ENCODE assay signal across 21 mouse cellular contexts in genomic region chr3:98108866-98109265, GRCm38 (mm10). TPM values are rescaled to one million over a fixed set of nuclear protein-coding genes. Genes with fewer than 3 reads are reported as not detected.
DNase-seq lines count a peak whose midpoint lies in the region; ATAC-seq and TF ChIP-seq lines count a peak whose summit lies in the region.
"Had no signal": no experiment of that assay in that cellular context is flagged by ENCODE, and none has a peak within 500 bp of the region (broad histone marks: within the 10 kb centered on the region; RNA-seq: fewer than 3 reads in every experiment).

No protein-coding gene starts in this region.

- peaks cover 83% of the 10 kb centered on the region for H3K36me3 ChIP-seq in limb, embryonic 12.5 days
- H3K36me3 ChIP-seq in limb, embryonic 10.5 days, result peaks cover 93% of the 10 kb centered on the region
- peaks cover 15% of the 10 kb centered on the region for H3K36me3 ChIP-seq in liver, embryonic 14.5 days (replicated peaks; ENCODE audit: control insufficient read depth, insufficient read depth, low read depth)
- 0 out of 2 replicates have a peak, but pooled peaks cover 4% of the 10 kb centered on the region for H3K36me3 ChIP-seq in hindbrain, embryonic 13.5 days

- H3K4me1 ChIP-seq in limb, embryonic 12.5 days (replicated peaks), result peaks cover 40% of the 10 kb centered on the region
- H3K4me1 ChIP-seq in limb, embryonic 10.5 days, result peaks cover 19% of the 10 kb centered on the region; the same call in 1 of the 2 replicates
- peaks cover 0 to 5% of the 10 kb centered on the region in 2 experiments; a peak in 1 of 4 replicates for H3K4me1 ChIP-seq in liver, embryonic 14.5 days (replicated peaks; ENCODE audit: control insufficient read depth in 2 of 2, insufficient read depth in 2 of 2, low read length in 1 of 2)
- H3K4me1 ChIP-seq in hindbrain, embryonic 13.5 days (replicated peaks), result peaks cover 34% of the 10 kb centered on the region

- no peak for TF ChIP-seq EP300 in liver, embryonic 14.5 days (IDR thresholded peaks at IDR 0.05; ENCODE audit: low read depth)

- no peaks in the 10 kb centered on the region for H3K27me3 ChIP-seq in limb, embryonic 12.5 days
- H3K27me3 ChIP-seq in limb, embryonic 10.5 days (ENCODE audit: low read depth, poor library complexity, severe bottlenecking), result no peaks in the 10 kb centered on the region
- no peaks in the 10 kb centered on the region for H3K27me3 ChIP-seq in liver, embryonic 14.5 days (ENCODE audit: control insufficient read depth, insufficient read depth, low read length)
- H3K27me3 ChIP-seq in hindbrain, embryonic 13.5 days, result no peaks in the 10 kb centered on the region

- no peak overlapping the region for H3K9ac ChIP-seq in limb, embryonic 12.5 days (replicated peaks)
- H3K9ac ChIP-seq in liver, embryonic 14.5 days (replicated peaks), result no peak overlapping the region
- H3K9ac ChIP-seq in hindbrain, embryonic 13.5 days, result no peak overlapping the region

- DNase-seq in limb, embryonic 10.5 days (ENCODE audit: low spot score), result no peak
- DNase-seq in lung, postnatal 36 days, result peak; percentile 38
- DNase-seq in lung, postnatal 4 days, result no peak
- peak in 1 of 3 experiments; percentile 15 for DNase-seq in liver, embryonic 14.5 days (ENCODE audit: low read depth in 3 of 3, low spot score in 3 of 3)
- no peak for DNase-seq in thymus, postnatal 0 days (ENCODE audit: low spot score)
- DNase-seq: adrenal gland, adult 2 months; cerebellum, adult 2 months; gastrocnemius, postnatal 25 days; heart, adult 2 months; heart, postnatal 36 days; kidney, postnatal 10 days; right cerebral cortex, postnatal 4 days had no signal

- peak overlapping the region; percentile 8; the same call in 1 of the 2 replicates for H3K27ac ChIP-seq in limb, embryonic 12.5 days
- no peak overlapping the region for H3K27ac ChIP-seq in limb, embryonic 10.5 days
- no peak overlapping the region for H3K27ac ChIP-seq in liver, embryonic 14.5 days
- H3K27ac ChIP-seq in hindbrain, embryonic 13.5 days, result no peak overlapping the region
- H3K27ac ChIP-seq: heart, adult 2 months; left cerebral cortex, adult 2 months; stomach, postnatal 0 days had no signal

- WGBS in limb, embryonic 12.5 days, result 84% methylated on average over 3 of the region's 3 CpGs
- WGBS in limb, embryonic 10.5 days, result 97% methylated on average over 3 of the region's 3 CpGs
- WGBS in liver, embryonic 14.5 days (ENCODE audit: insufficient replicate concordance), result 67% methylated on average over 3 of the region's 3 CpGs
- WGBS in hindbrain, embryonic 13.5 days, result 87% methylated on average over 3 of the region's 3 CpGs

- no peak for ATAC-seq in limb, embryonic 12.5 days (ENCODE audit: insufficient number of reproducible peaks, insufficient read depth, low FRiP score, low TSS enrichment, low read depth)
- ATAC-seq in liver, embryonic 14.5 days (ENCODE audit: insufficient read depth), result peak; percentile 13; the same call in 1 of the 2 replicates
- ATAC-seq in hindbrain, embryonic 13.5 days (ENCODE audit: low FRiP score), result no peak
- ATAC-seq: forebrain, embryonic 14.5 days; hindbrain, embryonic 16.5 days; intestine, embryonic 16.5 days had no signal

- H3K4me2 ChIP-seq in limb, embryonic 12.5 days, result no peak overlapping the region
- H3K4me2 ChIP-seq in liver, embryonic 14.5 days (ENCODE audit: low read depth), result no peak overlapping the region
- H3K4me2 ChIP-seq in hindbrain, embryonic 13.5 days, result no peak overlapping the region

- no peak overlapping the region for H3K4me3 ChIP-seq in limb, embryonic 12.5 days (replicated peaks)
- no peak overlapping the region for H3K4me3 ChIP-seq in limb, embryonic 10.5 days
- no peak overlapping the region for H3K4me3 ChIP-seq in liver, embryonic 14.5 days (ENCODE audit: insufficient read depth in 1 of 2, low read depth in 2 of 2, low read length in 2 of 2)
- no peak overlapping the region for H3K4me3 ChIP-seq in hindbrain, embryonic 13.5 days
- H3K4me3 ChIP-seq: heart, adult 2 months; left cerebral cortex, adult 2 months had no signal

- H3K9me3 ChIP-seq in limb, embryonic 12.5 days, result no peaks in the 10 kb centered on the region
- H3K9me3 ChIP-seq in limb, embryonic 10.5 days (replicated peaks), result no peaks in the 10 kb centered on the region
- H3K9me3 ChIP-seq in liver, embryonic 14.5 days (ENCODE audit: control insufficient read depth, low read length), result no peaks in the 10 kb centered on the region
- no peaks in the 10 kb centered on the region for H3K9me3 ChIP-seq in hindbrain, embryonic 13.5 days

- TF ChIP-seq CTCF in liver, embryonic 14.5 days (IDR thresholded peaks at IDR 0.05; ENCODE audit: low read depth), result no peak

RNA-seq across cellular contexts. Expression of gene Adam30, which starts 51.6 kb away (rescaled TPM):
- polyA plus RNA-seq in limb, embryonic 12.5 days (2016; fragmentation: Nextera tagmentation; extraction: Ambion mirVana), result not detected in 2 replicates
- not detected in 2 replicates for polyA plus RNA-seq in limb, embryonic 10.5 days (2016; fragmentation: Nextera tagmentation; extraction: Ambion mirVana)
- not detected in 2 replicates for polyA plus RNA-seq in liver, embryonic 14.5 days (2012; rRNA removed)
- not detected in 2 replicates for polyA plus RNA-seq in liver, embryonic 14.5 days (2014; fragmentation: Nextera tagmentation; extraction: Ambion mirVana)
- polyA plus RNA-seq in hindbrain, embryonic 13.5 days (2015; fragmentation: Nextera tagmentation; extraction: Ambion mirVana), result 0.05 TPM in 1 of 2 replicates, not detected in the other
- not detected in 2 replicates for polyA plus RNA-seq in thymus, postnatal 0 days (2015; fragmentation: Nextera tagmentation; extraction: Ambion mirVana)
- polyA plus RNA-seq: adrenal gland, adult 2 months; cerebellum, adult 2 months; forebrain, embryonic 14.5 days; heart, embryonic 14.5 days; hindbrain, embryonic 16.5 days; intestine, embryonic 16.5 days; midbrain, postnatal 0 days; stomach, postnatal 0 days had no signal
